Mouse (Mus musculus): ENCODE results near the gene BC005537.

DNA sequence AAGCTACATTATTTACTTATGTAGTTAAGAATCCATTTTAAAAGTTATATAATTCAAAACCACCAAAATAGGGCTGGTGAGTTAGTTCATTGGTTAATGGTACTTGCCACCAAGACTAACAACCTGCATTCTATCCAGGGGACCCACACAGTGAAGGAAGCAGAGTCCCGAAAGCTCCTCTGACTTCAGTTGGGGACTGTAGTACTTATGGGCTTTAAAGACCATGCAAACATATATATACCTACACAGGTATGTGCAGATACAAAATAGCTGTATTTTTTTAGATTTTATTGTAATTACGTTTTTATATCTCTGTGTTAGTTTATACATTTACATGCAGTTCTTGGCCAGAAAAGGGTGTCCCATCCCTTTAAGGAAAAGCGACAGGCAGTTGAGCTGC is 44.7 kb upstream of the BC005537 start:
- TF ChIP-seq POLR2A (IDR thresholded peaks at IDR 0.05; ENCODE audit: borderline replicate concordance, extremely low read depth, insufficient read depth, insufficient read length, poor library complexity, severe bottlenecking) (no peak), CTCF (IDR thresholded peaks at IDR 0.05; ENCODE audit: borderline replicate concordance, extremely low read depth, insufficient read depth, insufficient read length) (no peak)

Data from brain, embryonic 14.5 days (tissue).